Mouse (Mus musculus) CH12.LX (cell line): ENCODE data around the gene Rae1. TPM values are rescaled to one million over a fixed set of nuclear protein-coding genes. Genes with fewer than 3 reads are reported as not detected.

ENCODE experiments used
- DNase-seq: peaks from one replicate; pipeline ENCODE4 v3.0.0-alpha.2; 2013; ENCODE audit errors: extremely low read depth
- H3K27ac ChIP-seq: 2 replicates; pipeline ENCODE4 v1.5.1; 2012; ENCODE audit warnings: low read depth, mild to moderate bottlenecking, control low read depth, moderate library complexity; ENCODE audit not compliant: insufficient read depth
- H3K27me3 ChIP-seq: replicated peaks from 2 replicates; pipeline ENCODE3; 2012; ENCODE audit warnings: inconsistent platforms
- H3K36me3 ChIP-seq, 2 experiments: replicated peaks in 1 of 2; 2 replicates each; pipeline versions ENCODE3 to v1.6.1; 2012; ENCODE audit warnings: inconsistent platforms in 1 of 2, low read length in 1 of 2, mild to moderate bottlenecking in 1 of 2, mixed read lengths in 1 of 2, moderate library complexity in 1 of 2; ENCODE audit not compliant: control insufficient read depth in 1 of 2, insufficient read depth in 1 of 2
- H3K4me1 ChIP-seq, 2 experiments: 2 replicates each; pipeline ENCODE4 v1.6.1; 2012; ENCODE audit warnings: inconsistent platforms in 1 of 2, moderate library complexity in 1 of 2; ENCODE audit not compliant: insufficient read depth in 2 of 2, control insufficient read depth in 1 of 2
- H3K4me2 ChIP-seq: 2 replicates; pipeline ENCODE4 v1.6.1; 2012; ENCODE audit warnings: low read depth, mild to moderate bottlenecking, control low read depth; ENCODE audit not compliant: poor library complexity, insufficient read depth, severe bottlenecking
- H3K4me3 ChIP-seq, 3 experiments: fragments of 150-350 bp in 1 of 3; sonication (generic) in 1 of 3; replicated peaks in 1 of 3; 2 replicates each; pipeline versions ENCODE3 to v1.5.1; 2011 to 2012; ENCODE audit warnings: low read depth in 2 of 3, low read length in 2 of 3, mild to moderate bottlenecking in 2 of 3, moderate library complexity in 2 of 3, control low read depth in 1 of 3, improper control_type of control experiment in 1 of 3, inconsistent platforms in 1 of 3, mixed read lengths in 1 of 3; ENCODE audit not compliant: poor library complexity in 1 of 3
- H3K79me2 ChIP-seq: replicated peaks from 2 replicates; pipeline ENCODE4 v1.6.1; 2012; ENCODE audit warnings: mild to moderate bottlenecking, moderate library complexity; ENCODE audit not compliant: control insufficient read depth, poor library complexity, insufficient read depth, severe bottlenecking; ENCODE audit errors: extremely low read depth
- H3K9ac ChIP-seq: 2 replicates; pipeline ENCODE4 v1.6.1; 2012; ENCODE audit warnings: low read depth, mild to moderate bottlenecking, control low read depth, moderate library complexity; ENCODE audit not compliant: insufficient read depth
- H3K9me3 ChIP-seq: replicated peaks from 2 replicates; pipeline ENCODE3; 2012; ENCODE audit warnings: low read length, inconsistent platforms, mixed read lengths
- CTCF ChIP-seq, 2 experiments: IDR thresholded peaks in 1 of 2; conservative IDR thresholded peaks in 1 of 2; 2 replicates each; pipeline ENCODE4 v1.5.1; 2011 to 2012; ENCODE audit warnings: low read depth in 2 of 2, low read length in 2 of 2, improper control_type of control experiment in 1 of 2, inconsistent platforms in 1 of 2, mild to moderate bottlenecking in 1 of 2, moderate library complexity in 1 of 2
- E2F4 ChIP-seq: IDR thresholded peaks from 2 replicates; pipeline ENCODE4 v1.6.1; 2011; ENCODE audit warnings: low read depth, low read length, improper control_type of control experiment; ENCODE audit not compliant: insufficient replicate concordance
- ELF1 ChIP-seq: IDR thresholded peaks from 2 replicates; pipeline ENCODE4 v1.6.1; 2014; ENCODE audit warnings: low read depth, mild to moderate bottlenecking, inconsistent platforms, low read length, improper control_type of control experiment
- ETS1 ChIP-seq: conservative IDR thresholded peaks from 2 replicates; pipeline ENCODE4 v1.6.1; 2012; ENCODE audit warnings: low read depth, mild to moderate bottlenecking, inconsistent platforms, low read length, improper control_type of control experiment, moderate library complexity
- GABPA ChIP-seq: IDR thresholded peaks from 2 replicates; pipeline ENCODE4 v1.6.1; 2012; ENCODE audit warnings: low read depth, low read length, improper control_type of control experiment, inconsistent platforms; ENCODE audit not compliant: insufficient replicate concordance
- HCFC1 ChIP-seq: IDR thresholded peaks from 2 replicates; pipeline ENCODE4 v1.6.1; 2012; ENCODE audit warnings: low read depth, mild to moderate bottlenecking, inconsistent platforms, low read length, improper control_type of control experiment
- JUN ChIP-seq: IDR thresholded peaks from 2 replicates; pipeline ENCODE4 v1.6.1; 2011; ENCODE audit warnings: low read depth, mild to moderate bottlenecking, low read length, improper control_type of control experiment, moderate library complexity; ENCODE audit not compliant: insufficient read depth
- JUND ChIP-seq: conservative IDR thresholded peaks from 2 replicates; pipeline ENCODE4 v1.6.1; 2011; ENCODE audit warnings: low read depth, low read length, improper control_type of control experiment
- KAT2A ChIP-seq: IDR thresholded peaks from 2 replicates; pipeline ENCODE4 v1.6.1; 2012; ENCODE audit warnings: low read length, improper control_type of control experiment, inconsistent platforms; ENCODE audit not compliant: insufficient replicate concordance
- MAFK ChIP-seq: IDR thresholded peaks from 2 replicates; pipeline ENCODE4 v1.6.1; 2011; ENCODE audit warnings: low read length, improper control_type of control experiment; ENCODE audit not compliant: insufficient replicate concordance
- MAX ChIP-seq: IDR thresholded peaks from 2 replicates; pipeline ENCODE4 v1.6.1; 2011; ENCODE audit warnings: low read length, improper control_type of control experiment
- MAZ ChIP-seq: IDR thresholded peaks from 2 replicates; pipeline ENCODE4 v1.6.1; 2012; ENCODE audit warnings: low read depth, mild to moderate bottlenecking, inconsistent platforms, low read length, improper control_type of control experiment, moderate library complexity
- MEF2A ChIP-seq: IDR thresholded peaks from 2 replicates; pipeline ENCODE4 v1.6.1; 2014; ENCODE audit warnings: low read depth, mild to moderate bottlenecking, inconsistent platforms, low read length, improper control_type of control experiment, borderline replicate concordance
- MYC ChIP-seq: IDR thresholded peaks from 2 replicates; pipeline ENCODE4 v1.6.1; 2011; ENCODE audit warnings: low read depth, mild to moderate bottlenecking, improper control_type of control experiment, low read length
- NELFE ChIP-seq: IDR thresholded peaks from 2 replicates; pipeline ENCODE4 v1.6.1; 2011; ENCODE audit warnings: low read depth, low read length, improper control_type of control experiment
- PAX5 ChIP-seq: IDR thresholded peaks from 2 replicates; pipeline ENCODE4 v1.6.1; 2012; ENCODE audit warnings: low read length, inconsistent platforms, mixed read lengths
- POLR2A ChIP-seq: IDR thresholded peaks from 2 replicates; pipeline ENCODE4 v1.6.1; 2011; ENCODE audit warnings: low read depth, mild to moderate bottlenecking, improper control_type of control experiment, low read length
- RAD21 ChIP-seq: IDR thresholded peaks from 2 replicates; pipeline ENCODE4 v1.6.1; 2011; ENCODE audit warnings: low read depth, mild to moderate bottlenecking, low read length, improper control_type of control experiment, moderate library complexity
- TCF12 ChIP-seq: IDR thresholded peaks from 2 replicates; pipeline ENCODE4 v1.6.1; 2014; ENCODE audit warnings: low read depth, mild to moderate bottlenecking, inconsistent platforms, low read length, improper control_type of control experiment
- USF1 ChIP-seq: IDR thresholded peaks from 2 replicates; pipeline ENCODE4 v1.6.1; 2014; ENCODE audit warnings: low read depth, mild to moderate bottlenecking, inconsistent platforms, low read length, improper control_type of control experiment
- USF2 ChIP-seq: conservative IDR thresholded peaks from 2 replicates; pipeline ENCODE4 v1.6.1; 2011; ENCODE audit warnings: low read depth, low read length, improper control_type of control experiment
- ZC3H11A ChIP-seq: IDR thresholded peaks from 2 replicates; pipeline ENCODE4 v1.6.1; 2012; ENCODE audit warnings: low read depth, mild to moderate bottlenecking, inconsistent platforms, low read length, improper control_type of control experiment
- ZKSCAN1 ChIP-seq: IDR thresholded peaks from 2 replicates; pipeline ENCODE4 v1.6.1; 2012; ENCODE audit warnings: low read depth, inconsistent platforms, low read length, improper control_type of control experiment, borderline replicate concordance
- ZNF384 ChIP-seq: IDR thresholded peaks from 2 replicates; pipeline ENCODE4 v1.6.1; 2012; ENCODE audit warnings: low read depth, low read length, improper control_type of control experiment, inconsistent platforms
- dilution Hi-C: fragments of 300-500 bp; cut with MboI; formaldehyde crosslinking; loops from 2 replicates; pipeline ENCODE4 v1.14.3; 2020; ENCODE audit warnings: low sequenced_read_pairs; ENCODE audit not compliant: extremely low pct_unique_long_range_greater_than_20kb, extremely low pct_ligation_motif_present
- in situ Hi-C: fragments of 300-500 bp; cut with MboI; formaldehyde crosslinking; loops from 3 replicates; pipeline ENCODE4 v1.14.3; 2019; ENCODE audit warnings: low sequenced_read_pairs, low pct_ligation_motif_present, low pct_unique_long_range_greater_than_20kb, mixed read lengths
- polyA plus RNA-seq: library from polyadenylated mRNA; unstranded; fragments of >175 nt; gene quantifications from 2 replicates; pipeline ENCODE4 v1.2.1, GENCODE M21; 2012; ENCODE audit warnings: low read depth; ENCODE audit not compliant: insufficient read length
- total RNA-seq, 2 experiments: library from RNA; depleted of rRNA; stranded (reverse); fragments of 300-350 nt in 1 of 2; fragments of >200 nt in 1 of 2; gene quantifications; 2 replicates each; pipeline ENCODE4 v1.2.3; 2012 to 2014

The Rae1 gene
- total and polyA plus RNA-seq, 3 experiments = 86.3 to 114 (median 95.0) TPM

- no peak for TF ChIP-seq ELF1
- TF ChIP-seq ZC3H11A = no peak
- TF ChIP-seq MAX = no peak
- no peak for TF ChIP-seq CTCF (conservative IDR thresholded peaks at IDR 0.05 in 1 of 2, IDR thresholded peaks at IDR 0.05 in 1 of 2; ENCODE audit: low read depth in 2 of 2, low read length in 2 of 2)
- no peak for TF ChIP-seq KAT2A
- no peak for TF ChIP-seq PAX5
- TF ChIP-seq ETS1 = no peak
- no peak for TF ChIP-seq ZKSCAN1
- no peak for TF ChIP-seq USF2
- TF ChIP-seq JUND = no peak
- no peak for TF ChIP-seq MAFK
- TF ChIP-seq MYC = no peak
- no peak for TF ChIP-seq MEF2A
- no peak for TF ChIP-seq USF1
- no peak for TF ChIP-seq ZNF384
- TF ChIP-seq TCF12 = no peak
- TF ChIP-seq RAD21 = no peak
- TF ChIP-seq E2F4 = no peak
- no peak for TF ChIP-seq POLR2A
- no peak for TF ChIP-seq MAZ
- in situ Hi-C loops = no loop called here
- peaks cover 4 to 34% of the 10 kb centered on the region in 2 experiments; a peak in 3 of 4 replicates for H3K4me1 ChIP-seq
Observed at GRCm38 (mm10) chr2:173034998-173035397, 35.1 kb downstream of the Rae1 start.

GRCm38 (mm10) chr2:173035653-173036052 lies 35.7 kb downstream of the Rae1 start:
- Histone ChIP-seq H3K79me2 (no peaks in the 10 kb centered on the region), H3K4me1 (peaks cover 4 to 36% of the 10 kb centered on the region in 2 experiments; a peak in 3 of 4 replicates), H3K27ac (no peak overlapping the region), H3K9ac (no peak overlapping the region), H3K27me3 (no peaks in the 10 kb centered on the region), H3K36me3 (peaks cover 49 to 75% of the 10 kb centered on the region in 2 experiments), H3K4me3 (no peak overlapping the region), H3K4me2 (no peak overlapping the region), H3K9me3 (no peaks in the 10 kb centered on the region)
- in situ Hi-C loops = no loop called here
- DNase-seq = no peak
- dilution Hi-C loops = no loop called here
- TF ChIP-seq GABPA = no peak
- TF ChIP-seq USF1 = no peak
- no peak for TF ChIP-seq NELFE
- TF ChIP-seq HCFC1 = no peak
- no peak for TF ChIP-seq JUN

More at GRCm38 (mm10) chr2:173034998-173035397, 35.1 kb downstream of the Rae1 start:
- no peak overlapping the region for H3K9ac ChIP-seq
- dilution Hi-C loops = no loop called here
- no peaks in the 10 kb centered on the region for H3K9me3 ChIP-seq
- H3K4me3 ChIP-seq = no peak overlapping the region
- H3K79me2 ChIP-seq = no peaks in the 10 kb centered on the region
- DNase-seq = no peak
- H3K27me3 ChIP-seq = no peaks in the 10 kb centered on the region
- peaks cover 56 to 81% of the 10 kb centered on the region in 2 experiments for H3K36me3 ChIP-seq
- no peak overlapping the region for H3K27ac ChIP-seq
- no peak overlapping the region for H3K4me2 ChIP-seq
